Mouse (Mus musculus) hindbrain, postnatal 0 days (tissue): ENCODE measurements around the gene Mob3b. TPM values are rescaled to one million over a fixed set of nuclear protein-coding genes. Genes with fewer than 3 reads are reported as not detected.
A peak's percentile ranks its signal among the peaks of the same experiment; 100 is the strongest.

Source experiments
- ATAC-seq: fragments of 200-750 bp; cut with Nextera tagmentation; 2 replicates; pipeline ENCODE4 v1.8.0; 2017; ENCODE audit warnings: mild to moderate bottlenecking, moderate TSS enrichment, moderate library complexity
- DNase-seq: peaks from one replicate; pipeline ENCODE4 v3.0.0-alpha.2; 2015; ENCODE audit warnings: low spot score
- H3K27ac ChIP-seq: fragments of 300-500 bp; sonication (generic); 2 replicates; pipeline ENCODE4 v1.5.1; 2014; ENCODE audit warnings: mild to moderate bottlenecking
- H3K27me3 ChIP-seq: fragments of 300-500 bp; sonication (generic); 2 replicates; pipeline ENCODE4 v1.6.1; 2014; ENCODE audit warnings: low read length, mixed read lengths; ENCODE audit not compliant: insufficient read depth
- H3K36me3 ChIP-seq: fragments of 300-500 bp; sonication (generic); 2 replicates; pipeline ENCODE4 v1.6.1; 2014; ENCODE audit warnings: low read length, mixed read lengths; ENCODE audit not compliant: insufficient read depth
- H3K4me1 ChIP-seq: fragments of 300-500 bp; sonication (generic); 2 replicates; pipeline ENCODE4 v1.6.1; 2014; ENCODE audit warnings: antibody characterized with exemption, low read length, mixed read lengths; ENCODE audit not compliant: insufficient read depth
- H3K4me2 ChIP-seq: fragments of 300-500 bp; sonication (generic); 2 replicates; pipeline ENCODE4 v1.6.1; 2014; ENCODE audit warnings: low read depth, mild to moderate bottlenecking, low read length, moderate library complexity, mixed read lengths
- H3K4me3 ChIP-seq: fragments of 300-500 bp; sonication (generic); 2 replicates; pipeline ENCODE4 v1.5.1; 2014; ENCODE audit warnings: low read length
- H3K9ac ChIP-seq: fragments of 300-500 bp; sonication (generic); replicated peaks from 2 replicates; pipeline ENCODE4 v1.6.1; 2014; ENCODE audit warnings: mild to moderate bottlenecking, low read length, moderate library complexity, mixed read lengths
- H3K9me3 ChIP-seq: fragments of 300-500 bp; sonication (generic); 2 replicates; pipeline ENCODE4 v1.6.1; 2016; ENCODE audit warnings: low read length, mixed read lengths
- CTCF ChIP-seq: IDR thresholded peaks from 2 replicates; pipeline ENCODE4 v1.5.1; 2016; ENCODE audit warnings: antibody characterized with exemption, control low read depth, low read depth
- WGBS: fragments of 180-500 bp; shearing (Covaris S2); extraction: QIAGEN DNeasy Blood & Tissue Kit; methylation state at CpG from one replicate; pipeline ENCODE4 v1.1.7; 2014; 5-methylcytosine and 5-hydroxymethylcytosine counted together
- polyA plus RNA-seq: library from polyadenylated mRNA; unstranded; fragments of >200 nt; fragmentation: Nextera tagmentation; extraction: Ambion mirVana; gene quantifications from 2 replicates; pipeline ENCODE4 v1.2.1, GENCODE M21; 2015
- total RNA-seq: library from RNA; depleted of rRNA; stranded (reverse); fragments of >200 nt; gene quantifications from 2 replicates; pipeline ENCODE4 v1.2.3, GENCODE M21; 2014

Gene Mob3b
- total and polyA plus RNA-seq, 2 experiments from 2014 or later, result 2.9 to 3.2 TPM

- Histone ChIP-seq H3K4me1 (peaks cover 14% of the 10 kb centered on the region; the same call in 1 of the 2 replicates), H3K9me3 (no peaks in the 10 kb centered on the region), H3K4me2 (no peak overlapping the region; the same call in 1 of the 2 replicates), H3K9ac (no peak overlapping the region), H3K4me3 (no peak overlapping the region), H3K27me3 (no peaks in the 10 kb centered on the region), H3K36me3 (no peaks in the 10 kb centered on the region), H3K27ac (no peak overlapping the region)
- DNase-seq (no peak), ATAC-seq (no peak)
- WGBS, result 75% methylated on average over 4 of the region's 4 CpGs
- TF ChIP-seq CTCF, result no peak
Observed at GRCm38 (mm10) chr4:34976916-34977702, 180.2 kb downstream of the Mob3b start.

- Histone ChIP-seq H3K4me3 (no peak overlapping the region), H3K27ac (no peak overlapping the region), H3K9me3 (no peaks in the 10 kb centered on the region), H3K36me3 (no peaks in the 10 kb centered on the region), H3K4me2 (peak overlapping the region; percentile 24), H3K9ac (no peak overlapping the region), H3K4me1 (peaks cover 8% of the 10 kb centered on the region; the same call in 1 of the 2 replicates), H3K27me3 (no peaks in the 10 kb centered on the region)
- 59% methylated on average over 13 of the region's 13 CpGs for WGBS
- no peak for TF ChIP-seq CTCF
- peak; percentile 78 for DNase-seq
- ATAC-seq, result peak; percentile 54; the same call in 1 of the 2 replicates
Observed at GRCm38 (mm10) chr4:34976331-34976778, 180.9 kb downstream of the Mob3b start.

DNA sequence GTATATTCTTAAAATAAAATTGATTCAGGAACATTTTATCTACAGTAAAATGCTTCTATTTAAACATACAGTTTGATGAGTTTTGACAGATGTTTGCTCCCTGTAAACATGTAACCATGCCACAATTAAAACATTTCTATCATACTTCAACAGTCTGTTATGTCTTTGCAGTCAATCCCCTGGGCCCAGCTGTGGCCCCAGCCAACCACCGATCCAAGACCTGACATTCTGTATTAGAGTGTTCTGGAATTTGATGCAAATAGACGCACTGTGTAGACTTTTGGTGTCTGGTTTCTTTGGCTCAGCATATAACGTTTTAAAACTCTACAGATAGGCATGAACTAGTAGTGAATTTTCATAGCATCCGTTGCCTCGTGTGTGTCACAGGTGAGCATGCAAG, 182.5 kb downstream of the Mob3b start:
- WGBS, result 90% methylated on average over 5 of the region's 5 CpGs
- Histone ChIP-seq H3K4me2 (no peak overlapping the region), H3K36me3 (no peaks in the 10 kb centered on the region), H3K27me3 (no peaks in the 10 kb centered on the region), H3K4me1 (no peaks in the 10 kb centered on the region; the same call in 1 of the 2 replicates), H3K9ac (no peak overlapping the region), H3K4me3 (no peak overlapping the region), H3K27ac (no peak overlapping the region), H3K9me3 (no peaks in the 10 kb centered on the region)
- no peak for DNase-seq
- no peak for ATAC-seq
- no peak for TF ChIP-seq CTCF

DNA sequence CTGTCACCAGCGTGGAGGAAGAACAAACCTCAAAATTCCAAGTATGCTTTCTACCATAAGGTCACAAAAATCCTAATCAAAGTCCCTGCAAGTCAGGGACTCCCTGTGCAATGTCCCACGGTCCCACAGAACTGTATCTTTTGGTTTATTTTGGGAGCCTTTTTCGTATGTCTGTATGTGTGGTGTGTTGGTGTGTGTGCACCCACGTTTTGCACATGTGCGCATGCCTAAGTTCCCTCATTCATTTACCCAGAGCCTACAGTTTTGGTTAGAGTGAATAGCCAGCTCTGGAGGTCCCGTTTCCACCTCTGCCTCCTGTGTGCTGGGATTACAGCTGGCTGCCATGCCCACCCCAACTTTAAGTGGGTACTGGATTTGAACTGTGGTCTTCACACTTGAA, 189.7 kb downstream of the Mob3b start:
- Histone ChIP-seq H3K27me3 (no peaks in the 10 kb centered on the region), H3K27ac (no peak overlapping the region), H3K4me3 (no peak overlapping the region), H3K9ac (no peak overlapping the region), H3K4me1 (no peaks in the 10 kb centered on the region), H3K9me3 (no peaks in the 10 kb centered on the region), H3K36me3 (no peaks in the 10 kb centered on the region), H3K4me2 (no peak overlapping the region)
- 86% methylated on average over 6 of the region's 6 CpGs for WGBS
- DNase-seq (no peak), ATAC-seq (no peak)
- TF ChIP-seq CTCF, result no peak

- no peaks in the 10 kb centered on the region for H3K9me3 ChIP-seq
- no peaks in the 10 kb centered on the region for H3K36me3 ChIP-seq
- no peak overlapping the region for H3K4me2 ChIP-seq
- H3K9ac ChIP-seq, result no peak overlapping the region
- H3K4me3 ChIP-seq, result no peak overlapping the region
- no peak overlapping the region for H3K27ac ChIP-seq
- 55% methylated on average over 8 of the region's 8 CpGs for WGBS
- no peaks in the 10 kb centered on the region for H3K27me3 ChIP-seq
- DNase-seq (peak; percentile 55), ATAC-seq (peak; percentile 70)
- 0 out of 2 replicates have a peak, but pooled peaks have one; percentile 7 for TF ChIP-seq CTCF
- no peaks in the 10 kb centered on the region for H3K4me1 ChIP-seq
Observed at GRCm38 (mm10) chr4:34966336-34966957, 190.8 kb downstream of the Mob3b start.

- Histone ChIP-seq H3K9me3 (no peaks in the 10 kb centered on the region), H3K4me1 (no peaks in the 10 kb centered on the region), H3K9ac (no peak overlapping the region), H3K4me2 (no peak overlapping the region), H3K27ac (no peak overlapping the region), H3K27me3 (no peaks in the 10 kb centered on the region), H3K36me3 (no peaks in the 10 kb centered on the region), H3K4me3 (no peak overlapping the region)
- DNase-seq, result peak; percentile 15
- TF ChIP-seq CTCF, result no peak
- 43% methylated on average over 10 of the region's 10 CpGs for WGBS
- no peak for ATAC-seq
Observed at GRCm38 (mm10) chr4:34964906-34965305, 192.4 kb downstream of the Mob3b start.
